Mouse (Mus musculus): ENCODE measurements at regions not wholly inside any gene's neighbourhood (a gene's known extent, or its start where the extent isn't known, plus 50 kb on each side); places are given as distances from the start of the nearest gene placed in this dataset.
"Not testable (repeated sequence)": the region's sequence is repeated elsewhere in the genome, so short reads cannot be mapped to it uniquely, and the experiment has no call there.

GRCm38 (mm10) chr1:105925617-105926370 is 64.4 kb upstream of the Zcchc2 start:
- 38% methylated on average over 3 of the region's 3 CpGs for WGBS
- no peaks in the 10 kb centered on the region for H3K9me3 ChIP-seq (ENCODE audit: control insufficient read depth)
- peak; percentile 69; the same call in 1 of the 2 replicates for ATAC-seq

GRCm38 (mm10) chr1:105926871-105927270 is 63.3 kb upstream of the Zcchc2 start:
- Histone ChIP-seq H3K27ac (ENCODE audit: low read depth, low read length) (no peak overlapping the region), H3K4me2 (replicated peaks; ENCODE audit: low read depth) (no peak overlapping the region), H3K9ac (ENCODE audit: low read depth, low read length) (no peak overlapping the region), H3K4me3 (ENCODE audit: low read depth, low read length) (no peak overlapping the region), H3K9me3 (ENCODE audit: control insufficient read depth) (no peaks in the 10 kb centered on the region), H3K27me3 (replicated peaks; ENCODE audit: control insufficient read depth, insufficient read depth, low read length) (no peaks in the 10 kb centered on the region), H3K36me3 (ENCODE audit: control insufficient read depth, insufficient read depth) (no peaks in the 10 kb centered on the region), H3K4me1 (replicated peaks; ENCODE audit: control insufficient read depth, insufficient read depth, low read length) (no peaks in the 10 kb centered on the region)
- no peak for TF ChIP-seq CTCF (IDR thresholded peaks at IDR 0.05; ENCODE audit: low read depth)
- no peak for ATAC-seq
- WGBS, result 95% methylated on average over 2 of the region's 2 CpGs

More at GRCm38 (mm10) chr1:105925617-105926370, 64.4 kb upstream of the Zcchc2 start:
- no peak overlapping the region for H3K27ac ChIP-seq (ENCODE audit: low read depth, low read length)
- no peaks in the 10 kb centered on the region for H3K27me3 ChIP-seq (replicated peaks; ENCODE audit: control insufficient read depth, insufficient read depth, low read length)
- no peak overlapping the region for H3K4me3 ChIP-seq (ENCODE audit: low read depth, low read length)
- H3K9ac ChIP-seq (ENCODE audit: low read depth, low read length), result no peak overlapping the region
- H3K4me1 ChIP-seq (replicated peaks; ENCODE audit: control insufficient read depth, insufficient read depth, low read length), result no peaks in the 10 kb centered on the region
- no peak for TF ChIP-seq CTCF (IDR thresholded peaks at IDR 0.05; ENCODE audit: low read depth)
- H3K36me3 ChIP-seq (ENCODE audit: control insufficient read depth, insufficient read depth), result no peaks in the 10 kb centered on the region
- no peak overlapping the region for H3K4me2 ChIP-seq (replicated peaks; ENCODE audit: low read depth)

DNA sequence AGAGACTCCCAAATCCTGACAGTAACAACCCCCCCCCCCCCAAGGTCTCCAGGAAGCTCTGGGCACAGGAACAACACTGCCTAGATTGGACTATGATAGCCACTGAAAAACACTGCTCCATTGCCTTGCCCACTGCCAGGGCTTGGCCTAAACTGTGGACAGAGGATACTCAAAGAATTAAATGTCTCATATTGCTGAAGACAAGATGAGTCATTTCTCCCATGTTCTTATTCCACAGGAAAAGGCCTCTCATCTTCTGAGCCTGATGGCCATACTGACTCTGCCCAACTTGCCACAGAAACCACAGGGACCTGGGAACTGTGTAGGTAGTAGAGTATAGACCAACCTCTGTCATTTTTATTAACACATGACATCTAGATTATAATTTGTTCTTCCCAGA is 59.4 kb upstream of the Zcchc2 start:
- Histone ChIP-seq H3K4me2 (replicated peaks; ENCODE audit: low read depth) (no peak overlapping the region), H3K36me3 (ENCODE audit: control insufficient read depth, insufficient read depth) (no peaks in the 10 kb centered on the region), H3K4me3 (ENCODE audit: low read depth, low read length) (no peak overlapping the region), H3K9me3 (ENCODE audit: control insufficient read depth) (no peaks in the 10 kb centered on the region), H3K4me1 (replicated peaks; ENCODE audit: control insufficient read depth, insufficient read depth, low read length) (no peaks in the 10 kb centered on the region), H3K9ac (ENCODE audit: low read depth, low read length) (no peak overlapping the region), H3K27ac (ENCODE audit: low read depth, low read length) (no peak overlapping the region), H3K27me3 (replicated peaks; ENCODE audit: control insufficient read depth, insufficient read depth, low read length) (no peaks in the 10 kb centered on the region)
- ATAC-seq, result no peak
- TF ChIP-seq CTCF (IDR thresholded peaks at IDR 0.05; ENCODE audit: low read depth), result no peak

DNA sequence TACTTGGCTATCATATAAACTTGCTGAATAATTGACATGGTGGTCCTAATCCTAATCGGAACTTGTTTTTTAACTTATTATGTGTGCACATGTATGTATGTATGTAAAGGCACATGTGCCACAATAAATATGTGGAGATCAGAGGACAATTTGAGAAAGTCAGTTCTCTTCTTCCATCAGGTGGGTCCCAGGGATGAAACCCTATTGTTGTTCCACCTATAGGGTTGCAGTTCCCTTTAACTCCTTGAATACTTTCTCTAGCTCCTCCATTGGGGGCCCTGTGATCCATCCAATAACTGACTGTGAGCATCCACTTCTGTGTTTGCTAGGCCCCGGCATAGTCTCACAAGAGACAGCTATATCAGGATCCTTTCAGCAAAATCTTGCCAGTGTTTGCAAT is 56.0 kb upstream of the Zcchc2 start:
- not testable (repeated sequence) for ATAC-seq; H3K27ac ChIP-seq (ENCODE audit: low read depth, low read length); H3K4me3 ChIP-seq (ENCODE audit: low read depth, low read length); H3K9me3 ChIP-seq (ENCODE audit: control insufficient read depth); H3K4me1 ChIP-seq (replicated peaks; ENCODE audit: control insufficient read depth, insufficient read depth, low read length); H3K9ac ChIP-seq (ENCODE audit: low read depth, low read length); H3K36me3 ChIP-seq (ENCODE audit: control insufficient read depth, insufficient read depth); H3K4me2 ChIP-seq (replicated peaks; ENCODE audit: low read depth); H3K27me3 ChIP-seq (replicated peaks; ENCODE audit: control insufficient read depth, insufficient read depth, low read length)
- WGBS, result 95% methylated on average over 2 of the region's 2 CpGs

Measured in intestine, postnatal 0 days (tissue).